ENCODE assay signal across 9 mouse cellular contexts in genomic region chr7:45561624-45562520, GRCm38 (mm10). TPM values are rescaled to one million over a fixed set of nuclear protein-coding genes. Genes with fewer than 3 reads are reported as not detected.
DNase-seq lines count a peak whose midpoint lies in the region; ATAC-seq and TF ChIP-seq lines count a peak whose summit lies in the region.
"Had no signal": no experiment of that assay in that cellular context is flagged by ENCODE, and none has a peak within 500 bp of the region (broad histone marks: within the 10 kb centered on the region; RNA-seq: fewer than 3 reads in every experiment).

No protein-coding gene starts in this region.

- H3K4me1 ChIP-seq in forebrain, embryonic 11.5 days (replicated peaks; ENCODE audit: control insufficient read depth, insufficient read depth, low read length) = no peaks in the 10 kb centered on the region
- H3K4me1 ChIP-seq in forebrain, embryonic 13.5 days = no peaks in the 10 kb centered on the region
- no peaks in the 10 kb centered on the region for H3K4me1 ChIP-seq in lung, postnatal 0 days (ENCODE audit: insufficient read depth, low read depth, low read length)
- H3K4me1 ChIP-seq in intestine, embryonic 16.5 days (ENCODE audit: control insufficient read depth, insufficient read depth, low read length) = peaks cover 14% of the 10 kb centered on the region
- peaks cover 5% of the 10 kb centered on the region; the same call in 1 of the 2 replicates for H3K4me1 ChIP-seq in neural tube, embryonic 15.5 days
- H3K4me1 ChIP-seq: neural tube, embryonic 12.5 days had no signal

- H3K9ac ChIP-seq in forebrain, embryonic 11.5 days (ENCODE audit: low read length) = no peak overlapping the region
- H3K9ac ChIP-seq in forebrain, embryonic 13.5 days = no peak overlapping the region
- H3K9ac ChIP-seq in lung, postnatal 0 days (replicated peaks; ENCODE audit: low read depth) = no peak overlapping the region
- H3K9ac ChIP-seq in intestine, embryonic 16.5 days (ENCODE audit: low read depth, low read length) = peak overlapping the region; percentile 17; the same call in 1 of the 2 replicates
- no peak overlapping the region for H3K9ac ChIP-seq in neural tube, embryonic 15.5 days (replicated peaks)
- H3K9ac ChIP-seq: neural tube, embryonic 12.5 days had no signal

- 50% methylated on average over 12 of the region's 12 CpGs for WGBS in forebrain, embryonic 11.5 days
- WGBS in forebrain, embryonic 13.5 days = 61% methylated on average over 12 of the region's 12 CpGs
- WGBS in lung, postnatal 0 days = 28% methylated on average over 12 of the region's 12 CpGs
- 42% methylated on average over 12 of the region's 12 CpGs for WGBS in intestine, embryonic 16.5 days
- WGBS in neural tube, embryonic 15.5 days = 52% methylated on average over 12 of the region's 12 CpGs

- no peaks in the 10 kb centered on the region for H3K36me3 ChIP-seq in forebrain, embryonic 11.5 days (ENCODE audit: control insufficient read depth, insufficient read depth, low read length)
- no peaks in the 10 kb centered on the region for H3K36me3 ChIP-seq in forebrain, embryonic 13.5 days (ENCODE audit: poor library complexity, severe bottlenecking)
- no peaks in the 10 kb centered on the region for H3K36me3 ChIP-seq in lung, postnatal 0 days (ENCODE audit: insufficient read depth, low read length)
- no peaks in the 10 kb centered on the region for H3K36me3 ChIP-seq in intestine, embryonic 16.5 days (ENCODE audit: control insufficient read depth, insufficient read depth, low read length)
- no peaks in the 10 kb centered on the region for H3K36me3 ChIP-seq in neural tube, embryonic 15.5 days
- H3K36me3 ChIP-seq: neural tube, embryonic 12.5 days had no signal

- H3K4me3 ChIP-seq in forebrain, embryonic 11.5 days (ENCODE audit: low read depth, low read length) = no peak overlapping the region
- H3K4me3 ChIP-seq in forebrain, embryonic 13.5 days = no peak overlapping the region
- H3K4me3 ChIP-seq in lung, postnatal 0 days (ENCODE audit: low read depth, low read length) = no peak overlapping the region
- H3K4me3 ChIP-seq in intestine, embryonic 16.5 days (ENCODE audit: low read length) = peak overlapping the region; percentile 2; the same call in 1 of the 2 replicates
- H3K4me3 ChIP-seq in neural tube, embryonic 15.5 days (replicated peaks) = no peak overlapping the region
- H3K4me3 ChIP-seq: neural tube, embryonic 12.5 days had no signal

- no peak for TF ChIP-seq EP300 in lung, postnatal 0 days (IDR thresholded peaks at IDR 0.05)

- no peaks in the 10 kb centered on the region for H3K27me3 ChIP-seq in forebrain, embryonic 11.5 days (ENCODE audit: control insufficient read depth, insufficient read depth, low read length)
- H3K27me3 ChIP-seq in forebrain, embryonic 13.5 days = 0 out of 2 replicates have a peak, but pooled peaks cover 7% of the 10 kb centered on the region
- H3K27me3 ChIP-seq in lung, postnatal 0 days (replicated peaks; ENCODE audit: insufficient read depth, low read length) = no peaks in the 10 kb centered on the region
- H3K27me3 ChIP-seq in intestine, embryonic 16.5 days (replicated peaks; ENCODE audit: control insufficient read depth, insufficient read depth, low read length) = no peaks in the 10 kb centered on the region
- no peaks in the 10 kb centered on the region for H3K27me3 ChIP-seq in neural tube, embryonic 15.5 days (replicated peaks)
- H3K27me3 ChIP-seq: neural tube, embryonic 12.5 days had no signal

- DNase-seq in forebrain, embryonic 11.5 days (ENCODE audit: low spot score) = peak; percentile 45
- peak; percentile 66 for DNase-seq in lung, postnatal 0 days (ENCODE audit: low spot score)
- DNase-seq in lung, postnatal 25 days (ENCODE audit: low spot score) = no peak
- no peak for DNase-seq in T-cell, adult 2 months (ENCODE audit: low spot score)
- no peak for DNase-seq in right cerebral cortex, postnatal 36 days (ENCODE audit: low spot score in 2 of 2)

- H3K4me2 ChIP-seq in forebrain, embryonic 11.5 days (ENCODE audit: low read depth, low read length, severe bottlenecking) = no peak overlapping the region
- no peak overlapping the region for H3K4me2 ChIP-seq in forebrain, embryonic 13.5 days
- H3K4me2 ChIP-seq in lung, postnatal 0 days (replicated peaks; ENCODE audit: low read depth, low read length) = peak overlapping the region; percentile 15
- peak overlapping the region; percentile 41 for H3K4me2 ChIP-seq in intestine, embryonic 16.5 days (ENCODE audit: low read depth, low read length)
- H3K4me2 ChIP-seq in neural tube, embryonic 15.5 days = no peak overlapping the region

- H3K27ac ChIP-seq in forebrain, embryonic 11.5 days (ENCODE audit: low read depth, low read length) = no peak overlapping the region
- H3K27ac ChIP-seq in forebrain, embryonic 13.5 days = no peak overlapping the region
- 0 out of 2 replicates have a peak overlapping the region, but pooled peaks have one; percentile 26 for H3K27ac ChIP-seq in lung, postnatal 0 days (ENCODE audit: low read length)
- peak overlapping the region; percentile 39; the same call in 1 of the 2 replicates for H3K27ac ChIP-seq in intestine, embryonic 16.5 days (ENCODE audit: low read length)
- no peak overlapping the region for H3K27ac ChIP-seq in neural tube, embryonic 15.5 days (replicated peaks)
- H3K27ac ChIP-seq: neural tube, embryonic 12.5 days had no signal

- no peaks in the 10 kb centered on the region for H3K9me3 ChIP-seq in forebrain, embryonic 11.5 days (ENCODE audit: control insufficient read depth, low read length)
- no peaks in the 10 kb centered on the region for H3K9me3 ChIP-seq in forebrain, embryonic 13.5 days (replicated peaks)
- no peaks in the 10 kb centered on the region for H3K9me3 ChIP-seq in lung, postnatal 0 days (ENCODE audit: low read length)
- H3K9me3 ChIP-seq in intestine, embryonic 16.5 days (ENCODE audit: control insufficient read depth, low read length) = no peaks in the 10 kb centered on the region
- H3K9me3 ChIP-seq in neural tube, embryonic 15.5 days (replicated peaks) = no peaks in the 10 kb centered on the region
- H3K9me3 ChIP-seq: neural tube, embryonic 12.5 days had no signal

- TF ChIP-seq CTCF in lung, postnatal 0 days (IDR thresholded peaks at IDR 0.05) = no peak

- ATAC-seq in forebrain, embryonic 11.5 days (replicated peaks; ENCODE audit: low FRiP score) = no peak
- no peak for ATAC-seq in forebrain, embryonic 13.5 days
- peak; percentile 46 for ATAC-seq in lung, postnatal 0 days
- peak; percentile 67 for ATAC-seq in intestine, embryonic 16.5 days
- peak; percentile 15; the same call in 1 of the 2 replicates for ATAC-seq in neural tube, embryonic 15.5 days (ENCODE audit: low FRiP score)

RNA-seq across cellular contexts. Expression of gene Hsd17b14, which starts 7.2 kb away (rescaled TPM):
- 0.25 and 1.2 TPM in 2 replicates for polyA plus RNA-seq in forebrain, embryonic 11.5 days (2014; fragmentation: Nextera tagmentation; extraction: Ambion mirVana)
- polyA plus RNA-seq in forebrain, embryonic 13.5 days (2015; fragmentation: Nextera tagmentation; extraction: Ambion mirVana) = 0.14 TPM in 1 of 2 replicates, not detected in the other
- 0.95 and 1.4 TPM in 2 replicates for polyA plus RNA-seq in lung, postnatal 0 days (2015; fragmentation: Nextera tagmentation; extraction: Ambion mirVana)
- 2.9 and 3.3 TPM in 2 replicates for polyA plus RNA-seq in intestine, embryonic 16.5 days (2015; fragmentation: Nextera tagmentation; extraction: Ambion mirVana)
- polyA plus RNA-seq in neural tube, embryonic 15.5 days (2015; fragmentation: Nextera tagmentation; extraction: Ambion mirVana) = 0.93 TPM in 1 of 2 replicates, not detected in the other

RNA-seq across cellular contexts. Expression of gene Bcat2, which starts 8.1 kb away (rescaled TPM):
- 24.8 and 25.7 TPM in 2 replicates for polyA plus RNA-seq in forebrain, embryonic 11.5 days (2014; fragmentation: Nextera tagmentation; extraction: Ambion mirVana)
- 18.9 and 23.7 TPM in 2 replicates for polyA plus RNA-seq in forebrain, embryonic 13.5 days (2015; fragmentation: Nextera tagmentation; extraction: Ambion mirVana)
- 29.4 and 39.8 TPM in 2 replicates for polyA plus RNA-seq in lung, postnatal 0 days (2015; fragmentation: Nextera tagmentation; extraction: Ambion mirVana)
- polyA plus RNA-seq in intestine, embryonic 16.5 days (2015; fragmentation: Nextera tagmentation; extraction: Ambion mirVana) = 59.9 and 65.4 TPM in 2 replicates
- polyA plus RNA-seq in neural tube, embryonic 15.5 days (2015; fragmentation: Nextera tagmentation; extraction: Ambion mirVana) = 25.4 and 31.9 TPM in 2 replicates

RNA-seq across cellular contexts. Expression of gene Plekha4, which starts 35.7 kb away (rescaled TPM):
- polyA plus RNA-seq in forebrain, embryonic 11.5 days (2014; fragmentation: Nextera tagmentation; extraction: Ambion mirVana) = 0.80 and 1.5 TPM in 2 replicates
- polyA plus RNA-seq in forebrain, embryonic 13.5 days (2015; fragmentation: Nextera tagmentation; extraction: Ambion mirVana) = 0.28 and 0.50 TPM in 2 replicates
- 2.0 and 2.1 TPM in 2 replicates for polyA plus RNA-seq in lung, postnatal 0 days (2015; fragmentation: Nextera tagmentation; extraction: Ambion mirVana)
- polyA plus RNA-seq in intestine, embryonic 16.5 days (2015; fragmentation: Nextera tagmentation; extraction: Ambion mirVana) = 1.4 and 1.6 TPM in 2 replicates
- 4.3 and 4.7 TPM in 2 replicates for polyA plus RNA-seq in neural tube, embryonic 15.5 days (2015; fragmentation: Nextera tagmentation; extraction: Ambion mirVana)

RNA-seq across cellular contexts. Expression of gene Ppp1r15a, which starts 35.8 kb away (rescaled TPM):
- polyA plus RNA-seq in forebrain, embryonic 11.5 days (2014; fragmentation: Nextera tagmentation; extraction: Ambion mirVana) = 17.4 and 17.8 TPM in 2 replicates
- polyA plus RNA-seq in forebrain, embryonic 13.5 days (2015; fragmentation: Nextera tagmentation; extraction: Ambion mirVana) = 13.5 and 15.3 TPM in 2 replicates
- polyA plus RNA-seq in lung, postnatal 0 days (2015; fragmentation: Nextera tagmentation; extraction: Ambion mirVana) = 36.6 and 39.1 TPM in 2 replicates
- polyA plus RNA-seq in intestine, embryonic 16.5 days (2015; fragmentation: Nextera tagmentation; extraction: Ambion mirVana) = 17.3 and 19.1 TPM in 2 replicates
- 17.8 and 18.4 TPM in 2 replicates for polyA plus RNA-seq in neural tube, embryonic 15.5 days (2015; fragmentation: Nextera tagmentation; extraction: Ambion mirVana)

RNA-seq across cellular contexts. Expression of gene Nucb1, which starts 51.7 kb away (rescaled TPM):
- 90.4 and 109 TPM in 2 replicates for polyA plus RNA-seq in forebrain, embryonic 11.5 days (2014; fragmentation: Nextera tagmentation; extraction: Ambion mirVana)
- polyA plus RNA-seq in forebrain, embryonic 13.5 days (2015; fragmentation: Nextera tagmentation; extraction: Ambion mirVana) = 73.2 and 85.4 TPM in 2 replicates
- 203 and 213 TPM in 2 replicates for polyA plus RNA-seq in lung, postnatal 0 days (2015; fragmentation: Nextera tagmentation; extraction: Ambion mirVana)
- 251 and 266 TPM in 2 replicates for polyA plus RNA-seq in intestine, embryonic 16.5 days (2015; fragmentation: Nextera tagmentation; extraction: Ambion mirVana)
- polyA plus RNA-seq in neural tube, embryonic 15.5 days (2015; fragmentation: Nextera tagmentation; extraction: Ambion mirVana) = 140 and 158 TPM in 2 replicates

Comparison
In these comparisons a context has a peak if more than half of its experiments do, and no peak if none do; other contexts are left out.
1. DNase-seq: peak in forebrain, embryonic 11.5 days (single experiment) and lung, postnatal 0 days (single experiment); none in lung, postnatal 25 days (single experiment), T-cell, adult 2 months (single experiment) and right cerebral cortex, postnatal 36 days (0 of 2).
2. ATAC-seq: peak in lung, postnatal 0 days (single experiment), intestine, embryonic 16.5 days (single experiment) and neural tube, embryonic 15.5 days (single experiment); none in forebrain, embryonic 11.5 days (single experiment) and forebrain, embryonic 13.5 days (single experiment).
3. H3K27ac ChIP-seq: peak in lung, postnatal 0 days (single experiment) and intestine, embryonic 16.5 days (single experiment); none in forebrain, embryonic 11.5 days (single experiment), forebrain, embryonic 13.5 days (single experiment) and neural tube, embryonic 15.5 days (single experiment).
4. H3K4me2 ChIP-seq: peak in lung, postnatal 0 days (single experiment) and intestine, embryonic 16.5 days (single experiment); none in forebrain, embryonic 11.5 days (single experiment), forebrain, embryonic 13.5 days (single experiment) and neural tube, embryonic 15.5 days (single experiment).